Mouse (Mus musculus): ENCODE measurements around the gene Susd3.

Susd3 gene

DNA sequence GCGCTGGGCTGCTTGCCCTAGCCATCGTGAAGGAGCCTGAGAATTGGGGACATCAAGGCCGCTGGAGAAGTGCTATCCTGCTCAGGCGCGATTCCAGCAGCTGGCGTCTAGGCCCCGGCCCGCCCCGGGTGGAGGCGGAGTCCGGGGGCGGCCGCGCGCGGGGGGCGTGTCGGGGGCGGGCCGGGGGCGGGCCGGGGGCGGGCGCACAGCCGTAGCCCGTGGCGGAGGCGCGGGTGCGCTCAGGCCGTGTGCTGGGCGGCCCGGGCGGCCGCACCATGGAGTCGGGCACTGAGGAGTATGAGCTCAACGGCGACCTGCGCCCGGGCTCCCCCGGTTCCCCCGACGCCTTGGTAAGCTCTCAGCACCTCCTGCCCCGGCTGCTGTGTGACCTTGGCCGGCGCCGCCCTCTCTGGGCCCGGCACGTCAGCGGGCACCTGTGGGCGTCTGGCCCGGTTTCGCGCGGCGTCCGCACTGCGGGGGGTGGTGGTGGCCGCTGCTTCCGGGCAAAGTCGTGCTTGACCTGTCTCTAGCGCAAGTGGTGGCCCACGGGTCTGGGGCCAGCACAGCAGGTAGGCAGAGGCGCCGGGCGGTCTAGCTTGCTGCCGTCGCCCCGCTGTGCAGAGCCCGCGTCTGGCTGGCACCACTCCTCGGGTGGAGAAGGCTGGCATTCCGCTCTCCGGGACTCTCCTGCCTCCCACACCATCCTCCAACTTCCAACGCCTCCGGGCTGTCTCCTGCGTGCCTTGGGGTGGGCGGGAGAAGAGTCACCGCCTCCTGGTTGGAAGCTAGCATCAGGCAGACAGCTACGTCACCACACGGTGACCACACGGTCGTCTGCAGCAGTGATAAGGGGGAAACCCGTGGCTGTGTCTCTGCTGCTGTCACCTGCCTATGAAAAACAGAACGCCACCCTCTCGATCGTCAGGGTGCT lies 61.0 kb downstream of the Susd3 start, which contains the start of gene Ninj1:
TSS of gene Ninj1 (plus strand) at position 198 of the 931 bp plus-strand sequence.
- DNase-seq (ENCODE audit: low read depth, low spot score) = peak; percentile 43

- DNase-seq (ENCODE audit: low read depth, low spot score) = no peak
Observed at GRCm38 (mm10) chr13:49186798-49187287, 61.7 kb downstream of the Susd3 start.

DNA sequence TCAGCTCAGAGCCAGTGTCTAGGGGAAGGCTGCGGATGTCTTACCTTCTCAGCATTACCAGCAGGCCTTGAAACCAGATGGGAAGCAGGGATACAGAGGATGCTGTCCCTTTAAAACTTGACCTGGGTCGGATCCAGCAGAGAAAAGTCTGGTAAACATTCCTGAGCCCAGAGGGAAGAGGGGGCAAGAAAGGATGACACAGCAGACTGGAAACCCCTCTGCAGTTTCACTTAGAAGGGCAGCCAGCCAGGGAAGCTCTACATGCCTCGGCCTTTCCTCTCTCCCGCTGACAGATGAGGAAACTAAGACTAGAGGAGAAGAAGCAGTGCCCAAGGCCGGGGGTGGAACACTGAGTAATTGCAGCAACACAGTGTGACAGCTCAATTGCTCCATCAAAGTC lies 64.9 kb downstream of the Susd3 start:
- DNase-seq (ENCODE audit: low read depth, low spot score) = no peak

GRCm38 (mm10) chr13:49183161-49183560 lies 65.3 kb downstream of the Susd3 start:
- DNase-seq (ENCODE audit: low read depth, low spot score) = no peak

DNA sequence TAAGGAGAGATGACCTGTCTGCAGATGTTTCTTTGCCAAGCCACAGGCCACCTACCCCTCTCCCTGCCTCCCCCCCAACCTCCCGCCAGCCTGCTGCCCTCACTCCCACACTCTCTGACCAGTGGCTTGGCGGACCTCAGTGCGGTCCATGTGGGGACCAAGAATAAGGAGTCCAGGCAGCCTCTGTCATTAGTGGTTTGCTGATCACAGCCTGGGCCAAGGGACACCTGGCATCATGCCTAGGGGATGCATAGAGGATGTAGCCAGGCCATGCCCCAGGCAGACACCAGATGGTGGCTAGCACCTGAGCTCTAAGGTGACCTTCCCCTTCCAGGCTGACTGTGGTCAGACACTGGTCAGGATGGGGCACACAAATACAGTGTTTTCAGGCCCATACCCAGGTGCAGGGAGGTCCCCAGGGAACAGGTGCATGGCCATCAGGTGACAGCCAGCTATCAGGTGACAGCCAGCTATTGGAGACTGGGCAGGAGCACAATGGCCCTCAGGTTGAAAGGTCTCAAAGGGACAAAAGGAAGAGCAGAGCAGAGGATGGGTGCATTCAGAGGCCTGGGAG lies 67.0 kb downstream of the Susd3 start:
- no peak for DNase-seq (ENCODE audit: low read depth, low spot score)

DNA sequence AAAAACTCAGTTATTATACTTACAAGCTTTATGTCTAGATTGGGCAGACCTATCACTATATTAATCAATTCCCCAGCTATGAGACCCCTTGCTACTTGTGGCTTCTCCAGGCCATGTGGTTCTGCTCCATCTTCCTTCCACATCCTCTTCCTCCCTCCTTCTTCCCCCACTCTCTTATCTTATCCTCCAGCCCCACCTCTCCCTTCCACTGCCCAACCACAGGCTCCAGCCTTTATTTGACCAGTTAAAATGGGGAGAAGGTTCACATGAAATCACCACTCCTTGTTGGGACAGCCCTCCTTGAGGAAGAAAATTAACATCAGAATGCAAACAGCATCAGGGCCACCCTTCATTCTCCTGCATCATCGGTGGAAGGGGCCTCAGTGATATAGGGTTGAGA lies 67.8 kb downstream of the Susd3 start:
- DNase-seq (ENCODE audit: low read depth, low spot score) = no peak

Measured in retina, adult 2 months (tissue).